Mouse (Mus musculus): Measurements from ENCODE around the gene Hdac11.

GRCm38 (mm10) chr6:91187871-91188270 lies 31.4 kb downstream of the Hdac11 start:
- TF ChIP-seq CTCF (IDR thresholded peaks at IDR 0.05): no peak
- 0 out of 2 replicates have a peak, but pooled peaks have one; percentile 36 for TF ChIP-seq EP300 (IDR thresholded peaks at IDR 0.05; ENCODE audit: insufficient read depth, low read depth, low read length)
- TF ChIP-seq POLR2A (IDR thresholded peaks at IDR 0.05; ENCODE audit: insufficient read depth, low read depth, low read length): no peak

All from heart, adult 2 months (tissue).